Mouse (Mus musculus): ENCODE measurements around the gene Smc5. TPM values are rescaled to one million over a fixed set of nuclear protein-coding genes. Genes with fewer than 3 reads are reported as not detected.
A peak's percentile ranks its signal among the peaks of the same experiment; 100 is the strongest.

Smc5 gene
- polyA plus RNA-seq, 1 experiment from 2014 or later = 27.5 TPM

- Histone ChIP-seq H3K4me2 (ENCODE audit: low read length) (no peak overlapping the region), H3K9me3 (replicated peaks; ENCODE audit: control insufficient read depth, low read length) (peaks cover 3% of the 10 kb centered on the region; the same call in 1 of the 2 replicates), H3K27me3 (replicated peaks; ENCODE audit: control insufficient read depth, insufficient read depth, low read length) (no peaks in the 10 kb centered on the region), H3K36me3 (ENCODE audit: control insufficient read depth, insufficient read depth, low read length) (peaks cover 36% of the 10 kb centered on the region), H3K9ac (ENCODE audit: low read length) (no peak overlapping the region), H3K4me3 (ENCODE audit: low read depth, low read length) (no peak overlapping the region), H3K4me1 (ENCODE audit: control insufficient read depth, insufficient read depth, low read length) (no peaks in the 10 kb centered on the region), H3K27ac (ENCODE audit: low read depth, low read length) (no peak overlapping the region)
- 96% methylated on average over 3 of the region's 3 CpGs for WGBS
- ATAC-seq = no peak
- DNase-seq (ENCODE audit: low spot score) = no peak
These were observed 70.1 kb downstream of the Smc5 start for GRCm38 (mm10) chr19:23203505-23204053.

- H3K27me3 ChIP-seq (replicated peaks; ENCODE audit: control insufficient read depth, insufficient read depth, low read length) = no peaks in the 10 kb centered on the region
- H3K4me3 ChIP-seq (ENCODE audit: low read depth, low read length) = no peak overlapping the region
- H3K4me2 ChIP-seq (ENCODE audit: low read length) = no peak overlapping the region
- peaks cover 3% of the 10 kb centered on the region; the same call in 1 of the 2 replicates for H3K9me3 ChIP-seq (replicated peaks; ENCODE audit: control insufficient read depth, low read length)
- no peaks in the 10 kb centered on the region for H3K4me1 ChIP-seq (ENCODE audit: control insufficient read depth, insufficient read depth, low read length)
- no peak overlapping the region for H3K27ac ChIP-seq (ENCODE audit: low read depth, low read length)
- H3K36me3 ChIP-seq (ENCODE audit: control insufficient read depth, insufficient read depth, low read length) = peaks cover 34% of the 10 kb centered on the region
- no peak for DNase-seq (ENCODE audit: low spot score)
- WGBS = 97% methylated on average over 5 of the region's 5 CpGs
- H3K9ac ChIP-seq (ENCODE audit: low read length) = no peak overlapping the region
- no peak for ATAC-seq
These were observed 71.6 kb downstream of the Smc5 start for GRCm38 (mm10) chr19:23202106-23202505.

GRCm38 (mm10) chr19:23193076-23193475, 80.6 kb downstream of the Smc5 start:
- Histone ChIP-seq H3K27me3 (replicated peaks; ENCODE audit: control insufficient read depth, insufficient read depth, low read length) (no peaks in the 10 kb centered on the region), H3K27ac (ENCODE audit: low read depth, low read length) (no peak overlapping the region), H3K4me3 (ENCODE audit: low read depth, low read length) (no peak overlapping the region), H3K4me2 (ENCODE audit: low read length) (no peak overlapping the region), H3K36me3 (ENCODE audit: control insufficient read depth, insufficient read depth, low read length) (peaks cover 10% of the 10 kb centered on the region; the same call in 1 of the 2 replicates), H3K4me1 (ENCODE audit: control insufficient read depth, insufficient read depth, low read length) (no peaks in the 10 kb centered on the region), H3K9me3 (replicated peaks; ENCODE audit: control insufficient read depth, low read length) (no peaks in the 10 kb centered on the region), H3K9ac (ENCODE audit: low read length) (no peak overlapping the region)
- no peak for ATAC-seq
- WGBS = 88% methylated on average over 3 of the region's 3 CpGs
- no peak for DNase-seq (ENCODE audit: low spot score)

- Histone ChIP-seq H3K27me3 (replicated peaks; ENCODE audit: control insufficient read depth, insufficient read depth, low read length) (no peaks in the 10 kb centered on the region), H3K36me3 (ENCODE audit: control insufficient read depth, insufficient read depth, low read length) (peaks cover 10% of the 10 kb centered on the region; the same call in 1 of the 2 replicates), H3K4me3 (ENCODE audit: low read depth, low read length) (no peak overlapping the region), H3K4me1 (ENCODE audit: control insufficient read depth, insufficient read depth, low read length) (no peaks in the 10 kb centered on the region), H3K27ac (ENCODE audit: low read depth, low read length) (no peak overlapping the region), H3K9me3 (replicated peaks; ENCODE audit: control insufficient read depth, low read length) (no peaks in the 10 kb centered on the region), H3K9ac (ENCODE audit: low read length) (no peak overlapping the region), H3K4me2 (ENCODE audit: low read length) (no peak overlapping the region)
- 81% methylated on average over 6 of the region's 6 CpGs for WGBS
- ATAC-seq (no peak), DNase-seq (ENCODE audit: low spot score) (no peak)
These were observed 82.2 kb downstream of the Smc5 start for GRCm38 (mm10) chr19:23191486-23191885.

- ATAC-seq = no peak
- no peak overlapping the region for H3K9ac ChIP-seq (ENCODE audit: low read length)
- 0 out of 2 replicates have a peak, but pooled peaks cover 6% of the 10 kb centered on the region for H3K36me3 ChIP-seq (ENCODE audit: control insufficient read depth, insufficient read depth, low read length)
- H3K9me3 ChIP-seq (replicated peaks; ENCODE audit: control insufficient read depth, low read length) = no peaks in the 10 kb centered on the region
- H3K4me3 ChIP-seq (ENCODE audit: low read depth, low read length) = no peak overlapping the region
- H3K4me2 ChIP-seq (ENCODE audit: low read length) = no peak overlapping the region
- H3K4me1 ChIP-seq (ENCODE audit: control insufficient read depth, insufficient read depth, low read length) = no peaks in the 10 kb centered on the region
- DNase-seq (ENCODE audit: low spot score) = no peak
- 96% methylated on average over 1 of the region's 1 CpGs for WGBS
- no peak overlapping the region for H3K27ac ChIP-seq (ENCODE audit: low read depth, low read length)
- no peaks in the 10 kb centered on the region for H3K27me3 ChIP-seq (replicated peaks; ENCODE audit: control insufficient read depth, insufficient read depth, low read length)
These were observed 84.0 kb downstream of the Smc5 start for GRCm38 (mm10) chr19:23189744-23190143.

GRCm38 (mm10) chr19:23188986-23189385, 84.7 kb downstream of the Smc5 start:
- Histone ChIP-seq H3K4me3 (ENCODE audit: low read depth, low read length) (no peak overlapping the region), H3K27ac (ENCODE audit: low read depth, low read length) (no peak overlapping the region), H3K36me3 (ENCODE audit: control insufficient read depth, insufficient read depth, low read length) (0 out of 2 replicates have a peak, but pooled peaks cover 6% of the 10 kb centered on the region), H3K9ac (ENCODE audit: low read length) (no peak overlapping the region), H3K4me1 (ENCODE audit: control insufficient read depth, insufficient read depth, low read length) (no peaks in the 10 kb centered on the region), H3K4me2 (ENCODE audit: low read length) (no peak overlapping the region), H3K27me3 (replicated peaks; ENCODE audit: control insufficient read depth, insufficient read depth, low read length) (no peaks in the 10 kb centered on the region), H3K9me3 (replicated peaks; ENCODE audit: control insufficient read depth, low read length) (no peaks in the 10 kb centered on the region)
- 91% methylated on average over 7 of the region's 7 CpGs for WGBS
- no peak for ATAC-seq
- DNase-seq (ENCODE audit: low spot score) = no peak

- WGBS = 73% methylated on average over 6 of the region's 6 CpGs
- ATAC-seq = no peak
These were observed 86.0 kb downstream of the Smc5 start for GRCm38 (mm10) chr19:23187732-23188131.

GRCm38 (mm10) chr19:23184068-23184467, 89.6 kb downstream of the Smc5 start:
- no peaks in the 10 kb centered on the region for H3K9me3 ChIP-seq (replicated peaks; ENCODE audit: control insufficient read depth, low read length)
- no peak overlapping the region for H3K4me2 ChIP-seq (ENCODE audit: low read length)
- WGBS = 76% methylated on average over 4 of the region's 4 CpGs
- no peaks in the 10 kb centered on the region for H3K4me1 ChIP-seq (ENCODE audit: control insufficient read depth, insufficient read depth, low read length)
- ATAC-seq = no peak
- no peak overlapping the region for H3K27ac ChIP-seq (ENCODE audit: low read depth, low read length)
- no peaks in the 10 kb centered on the region for H3K27me3 ChIP-seq (replicated peaks; ENCODE audit: control insufficient read depth, insufficient read depth, low read length)
- H3K36me3 ChIP-seq (ENCODE audit: control insufficient read depth, insufficient read depth, low read length) = 0 out of 2 replicates have a peak, but pooled peaks cover 3% of the 10 kb centered on the region
- no peak overlapping the region for H3K4me3 ChIP-seq (ENCODE audit: low read depth, low read length)
- DNase-seq (ENCODE audit: low spot score) = no peak
- no peak overlapping the region for H3K9ac ChIP-seq (ENCODE audit: low read length)

More at GRCm38 (mm10) chr19:23187732-23188131, 86.0 kb downstream of the Smc5 start:
- Histone ChIP-seq H3K9me3 (replicated peaks; ENCODE audit: control insufficient read depth, low read length) (no peaks in the 10 kb centered on the region), H3K4me2 (ENCODE audit: low read length) (no peak overlapping the region), H3K27ac (ENCODE audit: low read depth, low read length) (no peak overlapping the region), H3K9ac (ENCODE audit: low read length) (no peak overlapping the region), H3K4me3 (ENCODE audit: low read depth, low read length) (no peak overlapping the region), H3K36me3 (ENCODE audit: control insufficient read depth, insufficient read depth, low read length) (0 out of 2 replicates have a peak, but pooled peaks cover 6% of the 10 kb centered on the region), H3K27me3 (replicated peaks; ENCODE audit: control insufficient read depth, insufficient read depth, low read length) (no peaks in the 10 kb centered on the region), H3K4me1 (ENCODE audit: control insufficient read depth, insufficient read depth, low read length) (no peaks in the 10 kb centered on the region)
- peak; percentile 19 for DNase-seq (ENCODE audit: low spot score)

GRCm38 (mm10) chr19:23183493-23183892, 90.2 kb downstream of the Smc5 start:
- 94% methylated on average over 4 of the region's 4 CpGs for WGBS
- ATAC-seq (no peak), DNase-seq (ENCODE audit: low spot score) (no peak)
- H3K27me3 ChIP-seq (replicated peaks; ENCODE audit: control insufficient read depth, insufficient read depth, low read length) = no peaks in the 10 kb centered on the region
- no peak overlapping the region for H3K27ac ChIP-seq (ENCODE audit: low read depth, low read length)
- H3K4me3 ChIP-seq (ENCODE audit: low read depth, low read length) = no peak overlapping the region
- no peak overlapping the region for H3K4me2 ChIP-seq (ENCODE audit: low read length)
- no peaks in the 10 kb centered on the region for H3K4me1 ChIP-seq (ENCODE audit: control insufficient read depth, insufficient read depth, low read length)
- 0 out of 2 replicates have a peak, but pooled peaks cover under 1% of the 10 kb centered on the region for H3K36me3 ChIP-seq (ENCODE audit: control insufficient read depth, insufficient read depth, low read length)
- H3K9ac ChIP-seq (ENCODE audit: low read length) = no peak overlapping the region
- no peaks in the 10 kb centered on the region for H3K9me3 ChIP-seq (replicated peaks; ENCODE audit: control insufficient read depth, low read length)

Data from forebrain, embryonic 14.5 days (tissue).